Mouse (Mus musculus): ENCODE data around the gene Fam189a1. TPM values are rescaled to one million over a fixed set of nuclear protein-coding genes. Genes with fewer than 3 reads are reported as not detected.

The Fam189a1 gene
- polyA plus RNA-seq, 1 experiment from 2014 or later, result 0.26 TPM

- H3K9me3 ChIP-seq (replicated peaks; ENCODE audit: control insufficient read depth, low read length), result no peaks in the 10 kb centered on the region
- no peak overlapping the region for H3K9ac ChIP-seq (ENCODE audit: low read length)
- H3K27me3 ChIP-seq (ENCODE audit: control insufficient read depth, insufficient read depth, low read length), result no peaks in the 10 kb centered on the region
- no peaks in the 10 kb centered on the region for H3K4me1 ChIP-seq (ENCODE audit: control insufficient read depth, insufficient read depth, low read length)
- no peaks in the 10 kb centered on the region for H3K36me3 ChIP-seq (ENCODE audit: control insufficient read depth, insufficient read depth)
- H3K4me2 ChIP-seq (ENCODE audit: low read depth, low read length), result no peak overlapping the region
- no peak overlapping the region for H3K4me3 ChIP-seq (ENCODE audit: low read length)
- no peak for ATAC-seq (replicated peaks; ENCODE audit: extremely low read depth, insufficient read depth, low FRiP score)
- H3K27ac ChIP-seq (ENCODE audit: low read length), result no peak overlapping the region
- WGBS, result 73% methylated on average over 6 of the region's 6 CpGs
Measured at GRCm38 (mm10) chr7:64753678-64754077, 402.7 kb downstream of the Fam189a1 start.

- 89% methylated on average over 7 of the region's 7 CpGs for WGBS
- Histone ChIP-seq H3K9ac (ENCODE audit: low read length) (no peak overlapping the region), H3K27ac (ENCODE audit: low read length) (no peak overlapping the region), H3K36me3 (ENCODE audit: control insufficient read depth, insufficient read depth) (no peaks in the 10 kb centered on the region), H3K4me2 (ENCODE audit: low read depth, low read length) (no peak overlapping the region), H3K27me3 (ENCODE audit: control insufficient read depth, insufficient read depth, low read length) (no peaks in the 10 kb centered on the region), H3K9me3 (replicated peaks; ENCODE audit: control insufficient read depth, low read length) (no peaks in the 10 kb centered on the region), H3K4me3 (ENCODE audit: low read length) (no peak overlapping the region), H3K4me1 (ENCODE audit: control insufficient read depth, insufficient read depth, low read length) (no peaks in the 10 kb centered on the region)
- no peak for ATAC-seq (replicated peaks; ENCODE audit: extremely low read depth, insufficient read depth, low FRiP score)
Measured at GRCm38 (mm10) chr7:64752133-64752532, 404.2 kb downstream of the Fam189a1 start.

GRCm38 (mm10) chr7:64751465-64751864, 404.9 kb downstream of the Fam189a1 start:
- Histone ChIP-seq H3K27ac (ENCODE audit: low read length) (no peak overlapping the region), H3K4me2 (ENCODE audit: low read depth, low read length) (no peak overlapping the region), H3K9ac (ENCODE audit: low read length) (no peak overlapping the region), H3K4me3 (ENCODE audit: low read length) (no peak overlapping the region), H3K4me1 (ENCODE audit: control insufficient read depth, insufficient read depth, low read length) (no peaks in the 10 kb centered on the region), H3K27me3 (ENCODE audit: control insufficient read depth, insufficient read depth, low read length) (no peaks in the 10 kb centered on the region), H3K9me3 (replicated peaks; ENCODE audit: control insufficient read depth, low read length) (no peaks in the 10 kb centered on the region), H3K36me3 (ENCODE audit: control insufficient read depth, insufficient read depth) (no peaks in the 10 kb centered on the region)
- ATAC-seq (replicated peaks; ENCODE audit: extremely low read depth, insufficient read depth, low FRiP score), result no peak; the same call in 1 of the 2 replicates
- WGBS, result 30% methylated on average over 5 of the region's 5 CpGs

- 79% methylated on average over 7 of the region's 7 CpGs for WGBS
- Histone ChIP-seq H3K9me3 (replicated peaks; ENCODE audit: control insufficient read depth, low read length) (no peaks in the 10 kb centered on the region), H3K36me3 (ENCODE audit: control insufficient read depth, insufficient read depth) (no peaks in the 10 kb centered on the region), H3K4me3 (ENCODE audit: low read length) (no peak overlapping the region), H3K27me3 (ENCODE audit: control insufficient read depth, insufficient read depth, low read length) (no peaks in the 10 kb centered on the region), H3K4me2 (ENCODE audit: low read depth, low read length) (no peak overlapping the region), H3K27ac (ENCODE audit: low read length) (no peak overlapping the region), H3K9ac (ENCODE audit: low read length) (no peak overlapping the region), H3K4me1 (ENCODE audit: control insufficient read depth, insufficient read depth, low read length) (no peaks in the 10 kb centered on the region)
- no peak for ATAC-seq (replicated peaks; ENCODE audit: extremely low read depth, insufficient read depth, low FRiP score)
Measured at GRCm38 (mm10) chr7:64743610-64744009, 412.8 kb downstream of the Fam189a1 start.

- no peak overlapping the region for H3K4me2 ChIP-seq (ENCODE audit: low read depth, low read length)
- no peaks in the 10 kb centered on the region for H3K27me3 ChIP-seq (ENCODE audit: control insufficient read depth, insufficient read depth, low read length)
- no peaks in the 10 kb centered on the region for H3K36me3 ChIP-seq (ENCODE audit: control insufficient read depth, insufficient read depth)
- H3K9me3 ChIP-seq (replicated peaks; ENCODE audit: control insufficient read depth, low read length), result no peaks in the 10 kb centered on the region
- no peak overlapping the region for H3K27ac ChIP-seq (ENCODE audit: low read length)
- H3K4me1 ChIP-seq (ENCODE audit: control insufficient read depth, insufficient read depth, low read length), result no peaks in the 10 kb centered on the region
- no peak; the same call in 1 of the 2 replicates for ATAC-seq (replicated peaks; ENCODE audit: extremely low read depth, insufficient read depth, low FRiP score)
- no peak overlapping the region for H3K9ac ChIP-seq (ENCODE audit: low read length)
- H3K4me3 ChIP-seq (ENCODE audit: low read length), result no peak overlapping the region
- WGBS, result 26% methylated on average over 8 of the region's 8 CpGs
Measured at GRCm38 (mm10) chr7:64741333-64742307, 414.8 kb downstream of the Fam189a1 start.

GRCm38 (mm10) chr7:64739131-64739530, 417.2 kb downstream of the Fam189a1 start:
- Histone ChIP-seq H3K4me2 (ENCODE audit: low read depth, low read length) (no peak overlapping the region), H3K27me3 (ENCODE audit: control insufficient read depth, insufficient read depth, low read length) (no peaks in the 10 kb centered on the region), H3K9me3 (replicated peaks; ENCODE audit: control insufficient read depth, low read length) (no peaks in the 10 kb centered on the region), H3K9ac (ENCODE audit: low read length) (no peak overlapping the region), H3K36me3 (ENCODE audit: control insufficient read depth, insufficient read depth) (no peaks in the 10 kb centered on the region), H3K27ac (ENCODE audit: low read length) (no peak overlapping the region), H3K4me3 (ENCODE audit: low read length) (no peak overlapping the region), H3K4me1 (ENCODE audit: control insufficient read depth, insufficient read depth, low read length) (no peaks in the 10 kb centered on the region)
- 71% methylated on average over 11 of the region's 11 CpGs for WGBS
- no peak for ATAC-seq (replicated peaks; ENCODE audit: extremely low read depth, insufficient read depth, low FRiP score)

GRCm38 (mm10) chr7:64729785-64730184, 426.6 kb downstream of the Fam189a1 start:
- no peaks in the 10 kb centered on the region for H3K9me3 ChIP-seq (replicated peaks; ENCODE audit: control insufficient read depth, low read length)
- H3K4me2 ChIP-seq (ENCODE audit: low read depth, low read length), result no peak overlapping the region
- H3K27ac ChIP-seq (ENCODE audit: low read length), result no peak overlapping the region
- no peaks in the 10 kb centered on the region for H3K36me3 ChIP-seq (ENCODE audit: control insufficient read depth, insufficient read depth)
- no peak overlapping the region for H3K9ac ChIP-seq (ENCODE audit: low read length)
- ATAC-seq (replicated peaks; ENCODE audit: extremely low read depth, insufficient read depth, low FRiP score), result no peak
- 29% methylated on average over 7 of the region's 7 CpGs for WGBS
- no peaks in the 10 kb centered on the region for H3K4me1 ChIP-seq (ENCODE audit: control insufficient read depth, insufficient read depth, low read length)
- H3K4me3 ChIP-seq (ENCODE audit: low read length), result no peak overlapping the region
- no peaks in the 10 kb centered on the region for H3K27me3 ChIP-seq (ENCODE audit: control insufficient read depth, insufficient read depth, low read length)

- 58% methylated on average over 3 of the region's 3 CpGs for WGBS
- H3K4me1 ChIP-seq (ENCODE audit: control insufficient read depth, insufficient read depth, low read length), result no peaks in the 10 kb centered on the region
- no peaks in the 10 kb centered on the region for H3K27me3 ChIP-seq (ENCODE audit: control insufficient read depth, insufficient read depth, low read length)
- H3K9me3 ChIP-seq (replicated peaks; ENCODE audit: control insufficient read depth, low read length), result no peaks in the 10 kb centered on the region
- no peak overlapping the region for H3K27ac ChIP-seq (ENCODE audit: low read length)
- no peaks in the 10 kb centered on the region for H3K36me3 ChIP-seq (ENCODE audit: control insufficient read depth, insufficient read depth)
- ATAC-seq (replicated peaks; ENCODE audit: extremely low read depth, insufficient read depth, low FRiP score), result no peak
- H3K4me2 ChIP-seq (ENCODE audit: low read depth, low read length), result no peak overlapping the region
- no peak overlapping the region for H3K9ac ChIP-seq (ENCODE audit: low read length)
- no peak overlapping the region for H3K4me3 ChIP-seq (ENCODE audit: low read length)
Measured at GRCm38 (mm10) chr7:64728816-64729215, 427.6 kb downstream of the Fam189a1 start.

GRCm38 (mm10) chr7:64728181-64728591, 428.2 kb downstream of the Fam189a1 start:
- Histone ChIP-seq H3K27me3 (ENCODE audit: control insufficient read depth, insufficient read depth, low read length) (no peaks in the 10 kb centered on the region), H3K4me1 (ENCODE audit: control insufficient read depth, insufficient read depth, low read length) (no peaks in the 10 kb centered on the region), H3K9me3 (replicated peaks; ENCODE audit: control insufficient read depth, low read length) (no peaks in the 10 kb centered on the region), H3K27ac (ENCODE audit: low read length) (no peak overlapping the region), H3K4me2 (ENCODE audit: low read depth, low read length) (no peak overlapping the region), H3K4me3 (ENCODE audit: low read length) (no peak overlapping the region), H3K36me3 (ENCODE audit: control insufficient read depth, insufficient read depth) (no peaks in the 10 kb centered on the region), H3K9ac (ENCODE audit: low read length) (no peak overlapping the region)
- ATAC-seq (replicated peaks; ENCODE audit: extremely low read depth, insufficient read depth, low FRiP score), result no peak
- 70% methylated on average over 5 of the region's 5 CpGs for WGBS

Measured in heart, embryonic 16.5 days (tissue).